Comparison of ENCODE assay signal across 20 mouse cellular contexts in the genomic region with DNA sequence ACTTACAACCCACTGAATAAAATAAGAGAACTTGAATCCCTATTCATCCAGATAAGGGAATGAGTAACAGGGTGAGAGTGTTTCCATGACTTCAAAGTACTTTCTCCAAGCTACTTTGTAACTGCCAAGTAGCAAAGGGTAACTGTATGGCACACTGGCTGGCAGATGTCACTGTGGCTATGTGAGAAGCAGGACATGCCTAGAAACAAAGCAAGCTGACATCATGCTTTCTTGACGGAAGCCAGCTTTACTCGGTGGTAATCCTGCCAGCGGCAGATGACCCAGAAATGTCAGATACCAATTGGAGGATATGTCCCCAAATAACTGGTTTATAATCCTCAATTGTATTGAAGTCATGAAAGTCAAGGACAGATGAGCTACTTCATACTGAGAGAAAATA. TPM values are rescaled to one million over a fixed set of nuclear protein-coding genes. Genes with fewer than 3 reads are reported as not detected.
"Had no signal": no experiment of that assay in that cellular context is flagged by ENCODE, and none has a peak within 500 bp of the region (broad histone marks: within the 10 kb centered on the region; RNA-seq: fewer than 3 reads in every experiment).

No protein-coding gene starts in this region.

- H3K27ac ChIP-seq: kidney, postnatal 0 days; layer of hippocampus, adult 2 months; limb, embryonic 13.5 days; liver, embryonic 14.5 days; midbrain, embryonic 12.5 days; neural tube, embryonic 12.5 days; stomach, embryonic 15.5 days had no signal

- H3K27me3 ChIP-seq: limb, embryonic 13.5 days; midbrain, embryonic 12.5 days; neural tube, embryonic 12.5 days; stomach, embryonic 15.5 days had no signal

- H3K4me3 ChIP-seq: layer of hippocampus, adult 2 months; limb, embryonic 13.5 days; midbrain, embryonic 12.5 days; neural tube, embryonic 12.5 days; stomach, embryonic 15.5 days had no signal

- H3K9ac ChIP-seq: limb, embryonic 13.5 days; liver, embryonic 14.5 days; midbrain, embryonic 12.5 days; neural tube, embryonic 12.5 days; stomach, embryonic 15.5 days had no signal

- DNase-seq: kidney, adult 9 months; kidney, postnatal 4 days; left cerebral cortex, postnatal 4 days; lung, adult 18-20 months; lung, postnatal 10 days; right cerebral cortex, postnatal 14 days; thymus, adult 2 months; thymus, postnatal 25 days had no signal

- H3K9me3 ChIP-seq: limb, embryonic 13.5 days; midbrain, embryonic 12.5 days; neural tube, embryonic 12.5 days; stomach, embryonic 15.5 days had no signal

- H3K36me3 ChIP-seq: midbrain, embryonic 12.5 days; neural tube, embryonic 12.5 days; stomach, embryonic 15.5 days had no signal

- H3K4me1 ChIP-seq: midbrain, embryonic 12.5 days; neural tube, embryonic 12.5 days; stomach, embryonic 15.5 days had no signal

- H3K4me2 ChIP-seq: limb, embryonic 13.5 days; midbrain, embryonic 12.5 days; neural tube, embryonic 12.5 days; stomach, embryonic 15.5 days had no signal

RNA-seq across cellular contexts. Expression of gene Itgb6, which starts 22.2 kb away (rescaled TPM):
- total RNA-seq: layer of hippocampus, adult 2 months; left cerebral cortex, postnatal 4 days; megakaryocyte-erythroid progenitor cell, adult 5-6 weeks; neutrophil, adult 5-6 weeks had no signal
- polyA plus RNA-seq: liver, adult 2 months; spleen, adult 2 months; testis, adult 2 months had no signal
